Mouse (Mus musculus) liver, embryonic 14.5 days (tissue): Measurements from ENCODE around the gene Mrgprh. TPM values are rescaled to one million over a fixed set of nuclear protein-coding genes. Genes with fewer than 3 reads are reported as not detected.

Experiments used
- ATAC-seq: fragments of 200-750 bp; cut with Nextera tagmentation; 2 replicates; pipeline ENCODE4 v1.8.0; 2017; ENCODE audit warnings: moderate number of reproducible peaks, mild to moderate bottlenecking, moderate library complexity; ENCODE audit not compliant: insufficient read depth
- DNase-seq, 3 experiments: peaks; one replicate each; pipeline ENCODE4 v3.0.0-alpha.2; 2012 to 2013; ENCODE audit warnings: low read depth in 3 of 3, low spot score in 3 of 3
- H3K27ac ChIP-seq: fragments of 300-500 bp; sonication (generic); 2 replicates; pipeline ENCODE4 v1.5.1; 2014; ENCODE audit warnings: moderate library complexity, mild to moderate bottlenecking, control low read depth, inconsistent platforms
- H3K27me3 ChIP-seq: fragments of 300-500 bp; sonication (generic); 2 replicates; pipeline ENCODE4 v1.6.1; 2014; ENCODE audit warnings: mild to moderate bottlenecking, low read length, moderate library complexity; ENCODE audit not compliant: control insufficient read depth, insufficient read depth
- H3K36me3 ChIP-seq: fragments of 300-500 bp; sonication (generic); replicated peaks from 2 replicates; pipeline ENCODE4 v1.6.1; 2014; ENCODE audit warnings: low read depth; ENCODE audit not compliant: control insufficient read depth, insufficient read depth
- H3K4me1 ChIP-seq, 2 experiments: fragments of 200-500 bp in 1 of 2; fragments of 300-500 bp in 1 of 2; sonication (generic) in 1 of 2; replicated peaks; 2 replicates each; pipeline ENCODE4 v1.6.1; 2012 to 2014; ENCODE audit warnings: antibody characterized with exemption in 1 of 2, inconsistent platforms in 1 of 2, low read length in 1 of 2; ENCODE audit not compliant: control insufficient read depth in 2 of 2, insufficient read depth in 2 of 2
- H3K4me2 ChIP-seq: fragments of 300-500 bp; sonication (generic); 2 replicates; pipeline ENCODE4 v1.6.1; 2014; ENCODE audit warnings: low read depth, mild to moderate bottlenecking, control low read depth, moderate library complexity
- H3K4me3 ChIP-seq, 2 experiments: fragments of 200-500 bp in 1 of 2; fragments of 300-500 bp in 1 of 2; sonication (generic) in 1 of 2; 2 replicates each; pipeline ENCODE4 v1.5.1; 2012 to 2014; ENCODE audit warnings: low read depth in 2 of 2, low read length in 2 of 2, mild to moderate bottlenecking in 2 of 2, control low read depth in 1 of 2, inconsistent platforms in 1 of 2, moderate library complexity in 1 of 2; ENCODE audit not compliant: insufficient read depth in 1 of 2
- H3K9ac ChIP-seq: fragments of 300-500 bp; sonication (generic); replicated peaks from 2 replicates; pipeline ENCODE4 v1.6.1; 2014; ENCODE audit warnings: mild to moderate bottlenecking, control low read depth, moderate library complexity
- H3K9me3 ChIP-seq: fragments of 300-500 bp; sonication (generic); 2 replicates; pipeline ENCODE4 v1.6.1; 2016; ENCODE audit warnings: low read length, mixed read lengths; ENCODE audit not compliant: control insufficient read depth
- CTCF ChIP-seq: IDR thresholded peaks from 2 replicates; pipeline ENCODE4 v1.5.1; 2016; ENCODE audit warnings: antibody characterized with exemption, low read depth, control low read depth
- EP300 ChIP-seq: IDR thresholded peaks from 2 replicates; pipeline ENCODE4 v1.6.1; 2016; ENCODE audit warnings: antibody characterized with exemption, low read depth
- WGBS: fragments of 180-500 bp; shearing (Covaris S2); extraction: QIAGEN DNeasy Blood & Tissue Kit; methylation state at CpG from one replicate; pipeline ENCODE4 v1.1.7; 2014; ENCODE audit not compliant: insufficient replicate concordance; 5-methylcytosine and 5-hydroxymethylcytosine counted together
- polyA plus RNA-seq, 2 experiments: library from polyadenylated mRNA; depleted of rRNA in 1 of 2; stranded (reverse) in 1 of 2; unstranded in 1 of 2; fragments of >200 nt; fragmentation: Nextera tagmentation in 1 of 2; extraction: Ambion mirVana in 1 of 2; gene quantifications; 2 replicates each; pipeline versions ENCODE4 v1.2.1 to v1.2.3; 2012 to 2014

The Mrgprh gene
- polyA plus RNA-seq (2012; rRNA removed) = not detected in 2 replicates
- polyA plus RNA-seq (2014; fragmentation: Nextera tagmentation; extraction: Ambion mirVana) = not detected in 2 replicates

DNA sequence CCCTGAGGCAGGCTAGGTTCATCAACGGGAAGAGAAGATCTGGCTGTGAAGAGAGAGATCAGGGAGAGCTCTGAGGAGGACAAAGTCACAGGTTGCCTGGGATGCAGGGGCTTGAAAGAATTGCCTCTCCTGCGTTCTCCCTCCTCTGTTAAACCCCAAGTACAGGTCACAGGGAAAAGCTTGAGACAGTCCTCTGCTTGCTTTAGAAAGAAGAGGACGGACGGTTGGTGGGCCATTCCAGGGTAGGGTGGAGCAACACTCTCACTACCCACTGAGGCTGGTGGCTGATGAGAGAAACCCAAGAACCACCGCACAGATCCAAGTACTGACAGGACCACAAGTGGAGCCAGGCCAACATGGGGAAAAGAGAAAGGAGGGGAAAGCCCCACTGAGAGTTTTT lies at the start of gene Mrgprh:
Mrgprh (plus strand) TSS at position 301 of the 400 bp plus-strand sequence.
- Histone ChIP-seq H3K27me3 (no peaks in the 10 kb centered on the region; the same call in 1 of the 2 replicates), H3K9me3 (no peaks in the 10 kb centered on the region), H3K4me2 (no peak within 1 kb of the TSS), H3K9ac (no peak within 1 kb of the TSS), H3K4me3 (no peak within 1 kb of the TSS), H3K27ac (no peak within 1 kb of the TSS), H3K4me1 (no peaks in the 10 kb centered on the region), H3K36me3 (no peaks in the 10 kb centered on the region)
- ATAC-seq (no peak), DNase-seq (no peak)
- TF ChIP-seq CTCF (no peak), EP300 (no peak)
- WGBS = 45% methylated on average over 5 of the region's 5 CpGs

- no peaks in the 10 kb centered on the region for H3K27me3 ChIP-seq
- 53% methylated on average over 5 of the region's 5 CpGs for WGBS
- no peak for ATAC-seq
Measured at GRCm38 (mm10) chr17:12830351-12830750, 45.5 kb upstream of the Mrgprh start.

GRCm38 (mm10) chr17:12832231-12832630 lies 43.6 kb upstream of the Mrgprh start:
- no peaks in the 10 kb centered on the region for H3K9me3 ChIP-seq
- H3K36me3 ChIP-seq = no peaks in the 10 kb centered on the region
- 81% methylated on average over 3 of the region's 3 CpGs for WGBS
- no peaks in the 10 kb centered on the region for H3K4me1 ChIP-seq
- H3K4me3 ChIP-seq = no peak overlapping the region
- DNase-seq (no peak), ATAC-seq (no peak)
- H3K9ac ChIP-seq = no peak overlapping the region
- TF ChIP-seq CTCF (no peak), EP300 (no peak)
- no peak overlapping the region for H3K4me2 ChIP-seq
- H3K27ac ChIP-seq = no peak overlapping the region
- no peaks in the 10 kb centered on the region; the same call in 1 of the 2 replicates for H3K27me3 ChIP-seq

More at GRCm38 (mm10) chr17:12830351-12830750, 45.5 kb upstream of the Mrgprh start:
- Histone ChIP-seq H3K4me3 (no peak overlapping the region), H3K36me3 (no peaks in the 10 kb centered on the region), H3K9ac (no peak overlapping the region), H3K27ac (no peak overlapping the region), H3K4me1 (no peaks in the 10 kb centered on the region), H3K9me3 (no peaks in the 10 kb centered on the region), H3K4me2 (no peak overlapping the region)
- TF ChIP-seq CTCF = no peak
- no peak for TF ChIP-seq EP300
- no peak for DNase-seq

- ATAC-seq (no peak), DNase-seq (no peak)
- H3K27me3 ChIP-seq = no peaks in the 10 kb centered on the region; the same call in 1 of the 2 replicates
- no peak overlapping the region for H3K4me2 ChIP-seq
- WGBS = 65% methylated on average over 4 of the region's 4 CpGs
- no peaks in the 10 kb centered on the region for H3K36me3 ChIP-seq
- no peaks in the 10 kb centered on the region for H3K9me3 ChIP-seq
- H3K27ac ChIP-seq = no peak overlapping the region
- no peak overlapping the region for H3K4me3 ChIP-seq
- TF ChIP-seq EP300 (no peak), CTCF (no peak)
- H3K4me1 ChIP-seq = no peaks in the 10 kb centered on the region
- H3K9ac ChIP-seq = no peak overlapping the region
Measured at GRCm38 (mm10) chr17:12832657-12833056, 43.2 kb upstream of the Mrgprh start.

GRCm38 (mm10) chr17:12834317-12834716 lies 41.5 kb upstream of the Mrgprh start:
- Histone ChIP-seq H3K36me3 (no peaks in the 10 kb centered on the region), H3K27me3 (no peaks in the 10 kb centered on the region; the same call in 1 of the 2 replicates), H3K4me3 (no peak overlapping the region), H3K9me3 (no peaks in the 10 kb centered on the region), H3K27ac (no peak overlapping the region), H3K4me2 (no peak overlapping the region), H3K4me1 (no peaks in the 10 kb centered on the region), H3K9ac (no peak overlapping the region)
- WGBS = 58% methylated on average over 3 of the region's 3 CpGs
- TF ChIP-seq CTCF (no peak), EP300 (no peak)
- DNase-seq (no peak), ATAC-seq (no peak)
